Mouse (Mus musculus) retina, postnatal 1 day (tissue): ENCODE data around the gene Fam192a.

ENCODE experiments used
- DNase-seq: peaks from one replicate; pipeline ENCODE4 v3.0.0-alpha.2; 2012

Fam192a gene

GRCm38 (mm10) chr8:94601607-94602385, at the start of gene Fam192a, which contains the start of gene Rspry1:
Gene Fam192a, minus strand, starts transcription at chr8:94601997.
Gene Rspry1, plus strand, starts transcription at chr8:94601937.
- DNase-seq = peak; percentile 100

GRCm38 (mm10) chr8:94649496-94649895, 47.7 kb upstream of the Fam192a start:
- DNase-seq = no peak

DNA sequence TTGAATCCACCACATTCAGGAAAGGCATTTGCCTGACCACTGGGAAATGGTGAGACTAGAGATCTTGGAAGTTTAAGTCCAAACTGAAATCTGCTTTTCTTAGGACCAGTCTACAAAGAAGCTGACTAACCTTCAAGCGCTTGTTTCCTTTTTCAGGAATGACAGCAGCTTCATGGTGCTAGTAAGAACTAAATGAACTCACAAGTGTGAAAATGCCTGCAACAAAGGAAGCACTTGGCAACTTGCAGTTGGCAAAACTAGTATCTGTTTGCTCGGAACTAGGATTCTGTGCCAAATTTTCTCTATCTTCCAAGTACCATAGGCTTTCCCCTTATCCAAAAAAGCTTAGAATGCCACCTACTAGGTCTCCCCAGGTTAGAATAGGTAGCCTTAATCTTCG, 44.4 kb upstream of the Fam192a start:
- no peak for DNase-seq

DNA sequence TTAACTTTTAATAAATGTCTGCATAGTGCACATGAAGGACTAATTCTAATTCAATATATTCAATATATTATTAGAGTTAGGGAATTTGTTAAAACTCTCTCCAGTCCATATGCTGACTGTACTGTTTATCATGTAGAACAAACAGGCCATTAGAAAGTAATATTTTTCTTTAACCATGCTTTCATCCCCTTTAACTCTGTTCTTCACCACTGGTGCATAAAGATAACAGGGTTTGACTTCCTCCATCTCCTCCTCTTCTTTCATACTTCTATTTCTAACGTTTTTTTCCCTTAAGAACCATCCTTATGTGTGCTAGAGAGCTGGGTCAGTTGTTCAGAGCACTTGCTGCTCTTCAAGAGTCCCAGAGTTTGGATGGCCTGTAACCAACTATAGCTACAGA, 43.4 kb upstream of the Fam192a start:
- no peak for DNase-seq

- no peak for DNase-seq
Observed at GRCm38 (mm10) chr8:94641938-94642337, 40.1 kb upstream of the Fam192a start.

GRCm38 (mm10) chr8:94641183-94641582, 39.4 kb upstream of the Fam192a start:
- no peak for DNase-seq

DNA sequence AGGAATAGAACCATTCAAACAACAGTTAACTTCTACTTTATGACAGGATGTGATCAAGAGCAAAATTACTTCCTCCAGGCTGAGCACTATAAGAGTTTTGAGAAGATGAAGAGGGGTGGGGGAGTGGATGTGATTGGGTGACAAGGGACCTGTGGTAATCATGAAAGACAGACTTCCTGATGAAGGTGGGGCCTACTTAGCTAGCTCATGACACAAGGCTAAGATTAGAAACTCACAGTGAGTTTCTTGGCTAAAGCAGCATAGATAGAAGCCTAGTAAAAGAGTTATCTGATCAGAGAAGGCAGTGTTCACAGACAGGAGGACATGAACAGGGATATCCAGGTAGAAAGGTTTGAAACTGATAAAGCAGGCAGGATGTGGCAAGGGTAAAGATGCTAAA, 32.4 kb upstream of the Fam192a start:
- DNase-seq = no peak

DNA sequence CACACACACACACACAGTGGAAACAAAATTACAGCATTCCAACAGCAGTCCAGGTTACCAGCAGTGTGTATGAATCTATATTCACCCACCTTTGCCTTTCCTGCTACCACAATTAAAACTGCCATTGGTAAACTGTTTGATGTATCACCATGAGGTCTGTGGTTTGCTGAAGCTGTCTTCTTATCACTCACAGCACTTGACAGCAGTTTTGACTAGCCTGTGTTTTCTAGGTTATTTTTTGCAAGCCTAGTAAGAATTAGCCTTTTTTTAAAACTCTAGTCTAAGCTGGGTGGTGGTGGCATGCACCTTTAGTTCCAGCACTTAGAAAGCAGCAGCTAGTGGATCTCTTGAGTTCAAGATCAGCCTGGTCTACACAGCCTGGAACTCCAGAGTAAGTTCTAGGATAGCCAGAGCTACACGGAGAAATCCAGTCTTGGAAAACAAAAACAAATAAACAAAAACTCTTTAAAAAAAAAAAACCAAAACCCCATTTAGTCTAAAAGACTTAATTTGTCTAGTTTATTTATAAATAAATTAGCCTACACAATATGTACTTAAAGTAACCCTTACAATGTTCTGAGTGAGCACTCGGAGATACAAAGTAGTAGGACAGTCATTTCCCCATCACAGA, 31.9 kb upstream of the Fam192a start:
- no peak for DNase-seq

GRCm38 (mm10) chr8:94624885-94625284, 23.1 kb upstream of the Fam192a start:
- DNase-seq = no peak

GRCm38 (mm10) chr8:94607064-94607463, 5.3 kb upstream of the Fam192a start:
- no peak for DNase-seq

DNA sequence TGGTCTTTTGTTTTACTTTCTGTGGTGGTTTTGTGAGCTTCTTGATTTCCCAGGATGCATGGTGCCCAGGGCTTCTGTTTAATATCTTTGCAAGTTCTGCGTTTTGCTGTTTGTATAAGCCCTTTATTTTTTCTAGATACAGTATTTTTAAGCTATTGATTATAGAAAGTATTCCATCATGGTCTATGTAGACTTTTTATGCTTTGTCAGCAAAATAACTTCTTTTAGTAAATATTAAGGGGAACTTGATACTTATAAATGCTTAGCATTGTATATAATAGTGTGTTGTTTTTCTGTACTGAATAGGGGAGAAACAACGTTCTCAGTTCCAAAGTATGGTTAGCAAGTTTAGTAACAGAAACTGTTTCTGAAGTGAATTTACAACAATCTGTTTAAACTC, 2.2 kb upstream of the Fam192a start:
- no peak for DNase-seq

DNA sequence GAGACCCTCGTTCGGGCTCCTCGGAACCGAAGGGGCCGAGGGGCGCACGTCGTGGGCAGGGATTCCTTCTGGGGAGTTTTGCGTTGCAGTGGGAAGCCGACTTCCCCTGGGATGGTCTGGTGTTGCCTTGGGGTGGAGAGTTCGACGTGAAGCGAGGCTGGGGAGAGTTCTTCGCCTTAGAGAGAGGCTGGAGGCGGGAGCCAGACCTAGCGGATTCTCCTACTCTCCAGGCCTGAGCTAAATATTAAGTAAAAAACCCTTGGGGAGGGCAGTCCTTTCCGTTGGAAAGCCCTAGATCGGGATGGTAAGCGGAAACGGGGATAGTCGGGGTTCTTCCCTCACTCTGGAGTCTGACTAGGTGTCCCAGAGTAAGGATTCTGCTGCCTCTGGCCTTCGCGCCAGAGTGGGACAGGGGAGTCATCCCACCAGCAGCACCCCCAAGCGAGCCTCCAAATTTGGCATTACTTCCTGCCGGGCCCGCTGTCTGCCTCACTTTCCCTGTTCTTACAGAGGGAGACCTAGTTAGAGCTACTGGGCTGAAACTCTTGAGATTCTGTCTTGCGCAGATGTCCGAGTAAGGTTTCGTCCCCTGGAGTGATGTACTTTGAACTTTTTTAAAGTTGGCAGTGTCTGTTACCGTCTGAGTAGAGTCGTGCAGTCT, 804 bp upstream of the Fam192a start:
- DNase-seq = no peak

DNA sequence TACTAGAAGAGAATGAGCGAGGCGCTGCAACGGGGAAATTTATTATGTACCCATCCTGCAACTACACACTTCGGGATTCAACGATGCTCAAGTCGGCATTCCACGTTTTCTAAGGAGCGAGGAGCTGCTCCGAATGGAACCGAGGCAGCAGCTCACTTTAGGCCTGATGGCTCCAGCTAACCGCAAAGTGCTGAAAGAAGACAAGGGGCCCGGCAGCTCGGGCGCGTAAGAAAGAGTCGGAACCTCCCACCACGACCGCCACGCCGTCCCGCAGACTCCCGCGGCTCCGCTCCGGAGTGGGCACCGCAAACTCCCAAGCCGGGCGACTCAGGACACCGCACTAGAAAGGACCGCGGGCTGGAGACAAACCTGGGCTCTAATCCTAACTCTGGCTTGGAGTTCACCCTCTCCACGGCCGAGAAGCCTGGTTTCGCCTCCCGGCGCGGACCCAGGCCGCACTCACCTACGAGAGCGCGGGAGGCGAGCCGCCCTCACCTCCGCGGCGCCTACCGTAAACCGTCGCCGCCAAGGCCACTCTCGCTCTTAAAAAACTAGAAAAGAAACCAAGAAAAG, 677 bp downstream of the Fam192a start:
- DNase-seq = no peak

DNA sequence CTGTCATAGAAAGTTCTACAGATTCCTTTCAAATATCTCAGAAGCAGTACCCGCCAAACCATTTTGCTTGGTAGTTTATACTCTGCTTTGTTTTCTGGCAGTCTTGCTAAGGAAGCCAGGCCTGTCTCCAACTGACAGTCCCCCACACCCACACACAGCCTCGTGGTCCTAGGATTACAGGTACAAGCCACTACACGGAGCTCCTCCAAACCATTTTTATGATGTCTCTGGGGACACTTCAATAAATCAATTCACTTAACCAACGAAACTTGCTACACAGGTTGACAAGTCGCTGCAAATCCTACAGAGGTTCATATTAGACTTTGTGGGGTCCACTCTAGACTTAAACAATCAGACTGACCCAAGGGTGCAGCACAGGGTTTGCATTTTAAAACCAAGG, 1.3 kb downstream of the Fam192a start:
- DNase-seq = no peak

GRCm38 (mm10) chr8:94594211-94594610, 7.6 kb downstream of the Fam192a start:
- peak; percentile 16 for DNase-seq

DNA sequence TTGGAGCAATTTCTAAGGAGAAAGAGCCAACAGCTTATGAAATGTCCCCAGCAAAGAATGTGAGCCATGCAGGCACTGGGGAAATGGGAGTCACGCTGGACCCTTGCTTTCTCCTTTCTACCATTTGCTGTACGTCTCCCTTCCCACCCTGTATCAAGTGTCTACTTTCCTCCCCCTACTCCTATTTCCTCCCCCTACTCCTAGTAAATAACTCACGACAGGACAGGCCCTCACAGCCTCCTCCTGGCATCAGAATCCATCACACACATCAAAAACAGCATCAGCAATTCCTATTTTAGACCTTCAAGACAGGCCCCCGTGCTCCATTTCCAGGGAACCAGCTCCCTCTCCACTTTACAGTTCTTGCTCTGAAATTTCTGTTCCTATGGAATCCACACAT, 10.1 kb downstream of the Fam192a start:
- DNase-seq = no peak

GRCm38 (mm10) chr8:94584238-94584817, 17.5 kb downstream of the Fam192a start:
- peak; percentile 82 for DNase-seq

DNA sequence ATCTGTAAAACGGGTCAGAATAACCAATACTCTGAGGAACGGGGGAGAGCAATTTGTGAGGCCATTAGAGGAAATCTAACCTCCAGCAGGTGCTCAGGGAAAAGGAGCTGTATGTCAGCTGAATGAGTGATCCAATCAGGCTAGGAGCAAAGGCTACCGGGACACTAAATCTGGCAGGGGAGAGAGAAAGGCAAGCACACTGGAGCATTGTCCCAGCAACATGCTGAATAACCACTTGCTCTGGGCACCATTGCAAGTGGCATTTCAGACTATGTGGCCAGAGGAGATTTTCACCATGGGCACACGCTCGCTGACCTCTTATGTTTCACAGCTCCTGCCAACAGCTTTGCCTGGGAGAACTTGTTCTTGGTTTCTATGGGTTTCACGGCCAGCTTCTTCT, 19.2 kb downstream of the Fam192a start:
- no peak for DNase-seq

GRCm38 (mm10) chr8:94581820-94582483, 19.8 kb downstream of the Fam192a start:
- DNase-seq = no peak

GRCm38 (mm10) chr8:94575148-94575547, 26.6 kb downstream of the Fam192a start:
- DNase-seq = no peak

DNA sequence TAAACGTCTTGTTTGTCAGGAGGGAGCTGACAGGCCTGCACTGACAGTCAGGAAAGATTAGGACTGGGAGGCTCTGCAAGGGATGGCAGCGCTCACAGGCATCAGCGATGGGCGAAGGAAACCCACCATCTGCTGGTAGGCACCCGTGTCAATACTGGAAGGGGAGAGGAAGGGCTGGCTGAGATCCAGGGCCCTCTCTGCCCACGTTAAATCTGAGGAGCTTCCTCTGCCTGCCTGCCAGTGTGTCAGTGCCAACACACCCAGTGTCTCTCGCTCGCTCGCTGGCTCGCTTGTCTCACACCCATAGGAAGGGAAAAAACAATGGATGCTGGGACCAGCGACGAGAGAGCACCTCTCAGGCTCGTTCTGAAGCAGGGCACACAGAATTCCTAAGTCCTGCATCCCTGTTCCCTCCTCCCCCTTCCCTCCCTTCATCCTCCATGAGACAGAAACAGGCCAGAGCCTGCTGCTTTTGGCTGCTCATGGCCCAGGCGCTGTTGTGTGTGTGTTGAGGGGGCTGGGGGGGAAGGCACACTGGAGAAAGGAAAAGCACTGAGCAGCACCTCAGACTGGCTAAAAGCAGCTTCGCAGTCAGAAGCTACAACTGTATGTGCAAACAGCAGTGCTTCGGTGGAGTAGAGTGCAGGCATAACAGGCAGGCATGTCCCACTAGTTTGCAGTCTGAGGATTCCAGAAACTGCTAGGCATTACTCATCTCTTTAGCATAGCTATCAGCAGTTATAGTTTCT, 27.5 kb downstream of the Fam192a start:
- DNase-seq = no peak

- DNase-seq = no peak
Observed at GRCm38 (mm10) chr8:94571896-94572295, 29.9 kb downstream of the Fam192a start.
